Mouse (Mus musculus): ENCODE data around the gene Atg16l1.

Gene Atg16l1

GRCm38 (mm10) chr1:87755641-87756470 lies at the start of gene Atg16l1:
Gene Atg16l1 (plus strand): TSS chr1:87755870.
- ATAC-seq (ENCODE audit: insufficient number of reproducible peaks, low FRiP score, low TSS enrichment): peak; percentile 99

GRCm38 (mm10) chr1:87706361-87706760 lies 49.3 kb upstream of the Atg16l1 start:
- ATAC-seq (ENCODE audit: insufficient number of reproducible peaks, low FRiP score, low TSS enrichment): no peak

GRCm38 (mm10) chr1:87709020-87709419 lies 46.6 kb upstream of the Atg16l1 start:
- no peak for ATAC-seq (ENCODE audit: insufficient number of reproducible peaks, low FRiP score, low TSS enrichment)

- no peak for ATAC-seq (ENCODE audit: insufficient number of reproducible peaks, low FRiP score, low TSS enrichment)
Measured at GRCm38 (mm10) chr1:87709661-87710270, 45.9 kb upstream of the Atg16l1 start.

GRCm38 (mm10) chr1:87711938-87712613 lies 43.6 kb upstream of the Atg16l1 start:
- no peak for ATAC-seq (ENCODE audit: insufficient number of reproducible peaks, low FRiP score, low TSS enrichment)

GRCm38 (mm10) chr1:87712614-87712971 lies 43.1 kb upstream of the Atg16l1 start:
- ATAC-seq (ENCODE audit: insufficient number of reproducible peaks, low FRiP score, low TSS enrichment): no peak

GRCm38 (mm10) chr1:87721382-87721781 lies 34.3 kb upstream of the Atg16l1 start:
- ATAC-seq (ENCODE audit: insufficient number of reproducible peaks, low FRiP score, low TSS enrichment): no peak

- ATAC-seq (ENCODE audit: insufficient number of reproducible peaks, low FRiP score, low TSS enrichment): no peak
Measured at GRCm38 (mm10) chr1:87722081-87722480, 33.6 kb upstream of the Atg16l1 start.

GRCm38 (mm10) chr1:87723351-87723750 lies 32.3 kb upstream of the Atg16l1 start:
- ATAC-seq (ENCODE audit: insufficient number of reproducible peaks, low FRiP score, low TSS enrichment): no peak

- ATAC-seq (ENCODE audit: insufficient number of reproducible peaks, low FRiP score, low TSS enrichment): no peak
Measured at GRCm38 (mm10) chr1:87729070-87729469, 26.6 kb upstream of the Atg16l1 start.

GRCm38 (mm10) chr1:87729850-87730249 lies 25.8 kb upstream of the Atg16l1 start:
- no peak for ATAC-seq (ENCODE audit: insufficient number of reproducible peaks, low FRiP score, low TSS enrichment)

- ATAC-seq (ENCODE audit: insufficient number of reproducible peaks, low FRiP score, low TSS enrichment): no peak
Measured at GRCm38 (mm10) chr1:87730271-87730670, 25.4 kb upstream of the Atg16l1 start.

GRCm38 (mm10) chr1:87733212-87733611 lies 22.5 kb upstream of the Atg16l1 start:
- ATAC-seq (ENCODE audit: insufficient number of reproducible peaks, low FRiP score, low TSS enrichment): no peak

- ATAC-seq (ENCODE audit: insufficient number of reproducible peaks, low FRiP score, low TSS enrichment): no peak
Measured at GRCm38 (mm10) chr1:87734153-87734552, 21.5 kb upstream of the Atg16l1 start.

- no peak for ATAC-seq (ENCODE audit: insufficient number of reproducible peaks, low FRiP score, low TSS enrichment)
Measured at GRCm38 (mm10) chr1:87740584-87741290, 14.9 kb upstream of the Atg16l1 start.

- ATAC-seq (ENCODE audit: insufficient number of reproducible peaks, low FRiP score, low TSS enrichment): no peak
Measured at GRCm38 (mm10) chr1:87749360-87749973, 6.2 kb upstream of the Atg16l1 start.

GRCm38 (mm10) chr1:87763821-87764220 lies 8.2 kb downstream of the Atg16l1 start:
- no peak for ATAC-seq (ENCODE audit: insufficient number of reproducible peaks, low FRiP score, low TSS enrichment)

GRCm38 (mm10) chr1:87765741-87766140 lies 10.1 kb downstream of the Atg16l1 start:
- ATAC-seq (ENCODE audit: insufficient number of reproducible peaks, low FRiP score, low TSS enrichment): no peak

GRCm38 (mm10) chr1:87766233-87766632 lies 10.6 kb downstream of the Atg16l1 start:
- no peak for ATAC-seq (ENCODE audit: insufficient number of reproducible peaks, low FRiP score, low TSS enrichment)

GRCm38 (mm10) chr1:87769263-87769662 lies 13.6 kb downstream of the Atg16l1 start:
- no peak for ATAC-seq (ENCODE audit: insufficient number of reproducible peaks, low FRiP score, low TSS enrichment)

All from cerebellum, adult (tissue).